Mouse (Mus musculus) testis, adult 2 months (tissue): ENCODE results near the gene Ltn1.

Experiments
- CTCF ChIP-seq: fragments of 200-500 bp; IDR thresholded peaks from 2 replicates; pipeline ENCODE4 v1.5.1; 2012; ENCODE audit warnings: low read depth, mild to moderate bottlenecking, inconsistent platforms, low read length, moderate library complexity; ENCODE audit not compliant: control insufficient read depth, insufficient read depth, insufficient replicate concordance
- POLR2A ChIP-seq: fragments of 200-500 bp; IDR thresholded peaks from 2 replicates; pipeline ENCODE4 v1.6.1; 2012; ENCODE audit warnings: low read depth, mild to moderate bottlenecking, inconsistent platforms, low read length, moderate library complexity; ENCODE audit not compliant: control insufficient read depth

GRCm38 (mm10) chr16:87435411-87436205 lies 3.2 kb upstream of the Ltn1 start:
- TF ChIP-seq POLR2A (0 out of 2 replicates have a peak, but pooled peaks have one; percentile 11), CTCF (no peak)
